Mouse (Mus musculus) C2C12 (cell line): ENCODE results near the gene Fam129b.

Experiments
- CEBPB ChIP-seq: IDR thresholded peaks from one replicate; pipeline ENCODE4 v1.6.1; 2011; ENCODE audit warnings: low read depth, mild to moderate bottlenecking, control low read depth, moderate library complexity
- CTCF ChIP-seq: IDR thresholded peaks from one replicate; pipeline ENCODE4 v1.5.1; 2011; ENCODE audit not compliant: control insufficient read depth, insufficient read depth, insufficient read length
- MAX ChIP-seq: IDR thresholded peaks from one replicate; pipeline ENCODE4 v1.6.1; 2011; ENCODE audit warnings: mild to moderate bottlenecking, control low read depth

GRCm38 (mm10) chr2:32907442-32907841 is 31.5 kb downstream of the Fam129b start:
- TF ChIP-seq CTCF = no peak
- no peak for TF ChIP-seq MAX
- no peak for TF ChIP-seq CEBPB
